Mouse (Mus musculus) spleen, embryonic (tissue): Measurements from ENCODE around the gene Cstb.

Source experiments
- CTCF ChIA-PET: fragments of 350-600 bp; sonication (Branson Sonifier 250); formaldehyde crosslinking; loops from one replicate; lab custom pipeline; 2022; lab: Charles Lee

Gene Cstb

DNA sequence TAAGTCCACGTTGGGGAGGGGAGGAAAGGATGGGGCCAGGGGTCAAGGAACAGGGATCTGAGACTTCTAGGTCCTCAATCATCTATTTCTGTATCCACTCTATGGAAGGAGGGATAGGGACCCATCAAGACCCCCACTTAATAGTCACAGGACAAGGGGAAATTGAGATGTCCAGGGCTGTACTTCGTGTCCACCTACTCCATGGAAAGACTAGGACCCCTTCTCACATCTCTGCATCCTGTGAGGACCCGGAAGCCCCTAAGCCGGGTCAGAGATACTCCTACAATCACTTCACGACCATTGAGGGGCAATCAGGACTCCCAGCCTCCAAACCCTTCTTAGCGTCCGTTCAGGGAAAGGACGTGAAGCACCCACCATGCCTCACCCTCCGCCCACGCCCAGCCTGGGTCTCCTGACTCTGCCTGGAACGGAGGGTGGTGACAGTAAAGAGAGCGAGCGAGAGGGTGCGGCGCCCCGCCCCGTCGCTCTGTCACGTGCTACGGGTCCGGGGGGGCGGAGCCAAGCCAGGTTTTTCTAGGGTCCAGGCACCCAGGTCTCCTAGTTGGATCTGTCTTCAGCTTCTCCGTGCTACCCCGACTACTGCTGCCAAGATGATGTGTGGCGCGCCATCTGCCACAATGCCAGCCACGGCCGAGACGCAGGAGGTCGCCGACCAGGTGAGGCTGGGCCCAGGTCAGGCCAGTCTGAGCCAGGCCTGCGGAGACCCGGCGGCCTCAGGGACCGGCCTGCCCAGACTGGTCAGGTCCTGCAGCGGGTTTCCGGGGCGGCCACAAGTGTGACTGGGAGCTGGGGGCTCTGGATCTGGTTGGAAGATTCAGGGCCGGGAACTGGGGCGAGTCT lies at the start of gene Cstb:
Gene Cstb, plus strand, starts transcription at position 489 of the 861 bp plus-strand sequence.
- CTCF ChIA-PET = interaction anchor here (1.4 kb wide), 1 partner anchor 13 kb away, joined by 3 read pairs; the partner anchor contains the start of gene Rrp1

- CTCF ChIA-PET = no interaction called here
Measured at GRCm38 (mm10) chr10:78378516-78378915, 47.0 kb upstream of the Cstb start.

GRCm38 (mm10) chr10:78383567-78383966 lies 41.9 kb upstream of the Cstb start:
- CTCF ChIA-PET = no interaction called here

- CTCF ChIA-PET = interaction anchor here (0.6 kb wide), 1 partner anchor 211 kb away, joined by 4 read pairs; no protein-coding TSS in a partner anchor
Measured at GRCm38 (mm10) chr10:78385520-78385919, 39.9 kb upstream of the Cstb start.

DNA sequence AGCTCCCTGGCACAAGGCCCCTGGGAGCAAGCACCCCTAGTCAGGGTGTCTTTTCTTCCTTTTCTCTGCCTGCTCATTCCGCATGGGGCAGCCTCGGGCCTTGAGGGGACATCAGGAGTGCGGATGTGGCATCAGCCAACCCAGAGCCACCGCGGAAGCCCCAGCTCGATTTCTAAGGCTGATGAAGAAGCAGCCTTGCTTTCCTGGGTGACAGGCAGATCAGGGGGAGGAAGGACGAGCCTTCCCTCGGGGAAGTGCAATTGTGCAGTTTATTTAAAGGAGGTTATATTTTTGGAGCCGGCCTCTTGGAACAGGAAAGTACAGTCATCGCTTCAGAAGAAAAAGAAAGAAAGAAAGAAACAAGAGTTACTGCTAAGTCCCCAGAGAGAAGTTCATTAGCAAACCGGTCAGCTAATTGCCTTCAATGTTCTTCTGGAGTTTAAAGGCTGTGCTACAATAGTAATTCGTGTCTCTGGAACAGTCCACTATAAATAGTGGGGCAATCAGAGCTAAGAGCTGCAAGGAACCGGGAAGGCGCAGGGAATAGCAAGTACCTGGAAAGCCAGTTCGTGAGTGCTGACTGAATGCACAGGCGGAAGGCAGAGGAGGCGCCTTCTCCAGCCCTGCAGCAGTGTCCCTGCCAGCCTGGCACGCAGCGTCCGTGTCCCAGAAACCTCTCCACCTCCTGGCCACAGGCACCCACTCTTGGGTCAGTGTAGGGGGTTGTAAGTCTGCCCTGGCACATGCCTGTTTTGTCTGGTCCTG lies 37.1 kb upstream of the Cstb start:
- CTCF ChIA-PET = interaction anchor here (0.5 kb wide), 2 partner anchors 43 to 121 kb away, joined by 3 to 10 read pairs; no protein-coding TSS in a partner anchor

- CTCF ChIA-PET = interaction anchor here (0.6 kb wide), 1 partner anchor 29 kb away, joined by 6 read pairs; no protein-coding TSS in a partner anchor
Measured at GRCm38 (mm10) chr10:78390982-78391470, 34.4 kb upstream of the Cstb start.

- CTCF ChIA-PET = interaction anchor here (0.7 to 1.1 kb wide), 4 partner anchors 34 to 148 kb away, joined by 3 to 4 read pairs (median 4); partner anchors contain the start of gene Trappc10
Measured at GRCm38 (mm10) chr10:78392072-78392471, 33.4 kb upstream of the Cstb start.

- CTCF ChIA-PET = interaction anchor here (0.7 kb wide), 1 partner anchor 194 kb away, joined by 8 read pairs; no protein-coding TSS in a partner anchor
Measured at GRCm38 (mm10) chr10:78395377-78395776, 30.1 kb upstream of the Cstb start.

DNA sequence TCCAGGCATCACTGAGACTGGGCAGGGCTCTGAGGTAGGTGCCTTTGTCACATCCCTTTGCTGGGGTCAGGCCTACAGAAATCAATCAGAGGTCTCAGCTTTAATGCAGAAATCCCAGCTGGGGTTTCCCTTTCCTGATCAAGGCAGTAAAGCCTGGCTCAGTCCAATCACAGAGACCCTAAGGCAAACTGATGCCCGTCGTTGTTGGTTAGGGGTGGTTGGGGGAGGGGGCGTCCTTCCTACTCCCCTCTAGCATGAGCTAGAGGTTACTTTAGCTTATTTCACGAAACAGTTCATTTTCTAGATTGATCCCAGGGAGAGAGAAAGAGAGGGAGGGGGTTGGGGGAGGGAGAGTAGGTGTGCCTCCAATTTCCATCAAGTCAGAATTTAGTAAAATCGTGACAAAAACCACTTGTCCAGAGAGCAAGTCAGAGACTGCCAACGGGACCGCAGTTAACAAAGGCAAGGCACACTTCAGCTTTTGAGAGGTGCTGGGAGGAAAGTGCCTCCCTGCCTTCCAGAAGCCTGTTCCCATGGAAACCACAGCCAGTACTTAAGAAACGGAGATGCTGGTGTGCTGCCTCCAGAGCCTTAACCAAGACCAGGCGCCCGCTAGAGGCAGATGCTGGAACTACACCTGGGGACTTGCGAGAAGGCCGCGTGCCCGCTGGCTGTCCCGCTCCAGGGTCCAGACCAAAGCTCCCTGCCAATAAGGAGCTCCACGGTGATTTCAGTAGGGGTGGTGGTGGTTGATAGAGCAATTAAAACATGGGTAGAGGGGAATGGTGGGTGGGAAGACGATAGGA lies 29.4 kb upstream of the Cstb start:
- CTCF ChIA-PET = interaction anchor here (0.7 to 0.9 kb wide), 3 partner anchors 10 to 195 kb away, joined by 3 to 8 read pairs (median 4); no protein-coding TSS in a partner anchor

DNA sequence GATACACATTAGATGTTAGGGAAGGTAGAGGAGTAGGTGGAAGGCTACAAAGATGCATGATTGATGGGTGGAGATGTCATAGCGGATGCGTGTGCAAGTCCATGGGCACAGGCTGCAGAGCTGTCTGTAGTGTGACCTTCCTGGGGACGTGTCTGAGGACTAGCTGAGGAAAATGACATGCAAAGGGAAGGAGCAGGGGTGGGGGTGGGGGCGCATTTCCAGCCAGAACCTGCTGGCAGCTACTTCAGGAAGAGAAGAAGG lies 28.9 kb upstream of the Cstb start:
- CTCF ChIA-PET = interaction anchor here (0.7 to 0.9 kb wide), 2 partner anchors 9 to 43 kb away, joined by 3 to 4 read pairs; no protein-coding TSS in a partner anchor

- CTCF ChIA-PET = no interaction called here
Measured at GRCm38 (mm10) chr10:78399090-78399657, 26.3 kb upstream of the Cstb start.

GRCm38 (mm10) chr10:78401127-78401526 lies 24.3 kb upstream of the Cstb start:
- CTCF ChIA-PET = no interaction called here

- CTCF ChIA-PET = no interaction called here
Measured at GRCm38 (mm10) chr10:78402301-78402922, 23.1 kb upstream of the Cstb start.

DNA sequence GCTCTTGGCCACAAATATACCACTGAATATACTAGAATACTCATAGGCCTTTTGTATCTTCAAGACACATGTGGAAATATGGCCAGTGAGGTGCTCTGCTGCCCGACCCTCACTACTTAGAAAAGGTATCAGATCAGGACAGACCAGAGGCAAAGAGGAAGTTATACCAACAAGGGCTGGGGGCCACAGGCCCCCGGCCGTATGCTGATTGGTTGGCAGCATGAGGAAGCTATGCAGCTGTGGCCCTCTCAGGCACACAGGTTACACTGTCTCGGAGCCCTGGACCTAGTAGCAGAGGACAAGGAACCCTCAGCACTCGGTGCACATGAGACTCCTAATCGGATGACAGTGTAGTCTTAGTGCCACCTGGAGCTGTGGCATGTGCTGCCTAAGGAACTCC lies 19.3 kb upstream of the Cstb start:
- CTCF ChIA-PET = interaction anchor here (0.8 kb wide), 1 partner anchor 10 kb away, joined by 3 read pairs; no protein-coding TSS in a partner anchor

GRCm38 (mm10) chr10:78407132-78407531 lies 18.3 kb upstream of the Cstb start:
- CTCF ChIA-PET = no interaction called here

DNA sequence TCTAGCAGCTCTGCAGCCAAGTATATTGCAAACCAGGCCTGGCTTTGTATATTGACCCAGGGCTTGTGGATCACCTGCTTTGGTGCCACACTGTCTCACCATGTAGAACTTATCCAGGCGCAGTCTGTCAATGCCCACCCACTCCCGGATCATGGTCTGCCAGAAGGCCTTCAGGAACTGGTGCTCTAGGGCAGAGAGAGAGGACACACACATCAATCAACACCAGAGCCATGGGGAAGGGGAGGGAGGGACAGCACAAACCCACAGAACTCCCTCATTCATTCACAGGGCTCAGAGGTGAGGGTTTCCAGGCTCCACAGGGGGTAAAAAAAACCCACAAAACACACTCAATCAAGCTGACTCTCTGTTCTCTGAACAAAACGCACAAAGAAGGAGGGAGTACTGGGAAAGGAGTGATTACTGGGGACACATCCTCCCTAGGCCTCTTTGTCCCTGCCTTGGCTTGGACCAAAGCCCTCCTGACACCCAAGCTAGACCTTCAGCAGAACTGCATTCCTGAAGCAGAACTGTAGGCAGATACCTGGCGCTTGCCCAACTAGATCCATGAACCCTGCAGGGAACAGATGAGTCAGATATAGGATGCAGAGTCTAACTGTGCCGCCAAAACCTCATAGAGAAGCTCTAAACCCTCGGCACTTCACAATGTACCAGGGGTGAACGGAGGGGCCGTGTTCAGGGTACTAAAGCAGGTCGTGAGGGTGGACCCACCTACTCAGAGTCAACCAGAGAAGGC lies 16.3 kb upstream of the Cstb start:
- CTCF ChIA-PET = interaction anchor here (0.6 kb wide), 1 partner anchor 28 kb away, joined by 13 read pairs; no protein-coding TSS in a partner anchor

DNA sequence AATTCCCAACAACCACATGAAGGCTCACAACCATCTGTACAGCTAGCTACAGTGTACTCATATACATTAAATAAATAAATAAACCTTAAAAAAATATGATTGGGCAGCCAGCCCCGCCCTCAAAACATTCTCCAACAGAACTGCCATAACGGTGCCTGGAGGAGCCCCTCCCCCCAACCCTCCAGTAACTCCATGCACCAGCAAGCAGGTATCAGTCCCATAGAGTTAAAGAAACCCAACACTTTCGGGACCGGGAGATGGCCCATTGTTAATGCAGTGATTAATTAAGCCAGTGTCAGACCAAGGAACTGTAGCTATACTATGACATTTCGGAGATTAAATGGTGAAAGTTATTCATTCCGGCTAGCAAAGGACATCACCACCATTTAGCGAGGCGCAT lies 13.6 kb upstream of the Cstb start:
- CTCF ChIA-PET = interaction anchor here (0.5 to 1.5 kb wide), 2 partner anchors 14 to 48 kb away, joined by 3 read pairs; partner anchors contain the start of gene Cstb

GRCm38 (mm10) chr10:78412319-78413151 lies 12.9 kb upstream of the Cstb start, which contains the start of gene Rrp1:
TSS of gene Rrp1 (minus strand) at chr10:78413043.
- CTCF ChIA-PET = interaction anchor here (0.5 to 1.8 kb wide), 4 partner anchors 11 to 167 kb away, joined by 3 to 34 read pairs (median 4); partner anchors contain the start of gene Cstb
